Mouse (Mus musculus) bone marrow macrophage, adult 2 months (primary cell): ENCODE results near the gene Sun2. TPM values are rescaled to one million over a fixed set of nuclear protein-coding genes. Genes with fewer than 3 reads are reported as not detected.

Experiments used
- H3K27ac ChIP-seq: 2 replicates; pipeline ENCODE4 v1.5.1; 2012; ENCODE audit warnings: low read depth, low read length; ENCODE audit not compliant: insufficient read depth
- H3K4me1 ChIP-seq: 2 replicates; pipeline ENCODE4 v1.6.1; 2012; ENCODE audit warnings: low read length; ENCODE audit not compliant: control insufficient read depth, insufficient read depth
- H3K4me3 ChIP-seq: 2 replicates; pipeline ENCODE4 v1.5.1; 2012; ENCODE audit warnings: mild to moderate bottlenecking, low read length, moderate library complexity; ENCODE audit not compliant: insufficient read depth
- CTCF ChIP-seq: IDR thresholded peaks from 2 replicates; pipeline ENCODE4 v1.5.1; 2012; ENCODE audit warnings: low read depth, mild to moderate bottlenecking, low read length, moderate library complexity
- POLR2A ChIP-seq: IDR thresholded peaks from 2 replicates; pipeline ENCODE4 v1.6.1; 2012; ENCODE audit warnings: mild to moderate bottlenecking, low read depth, low read length, borderline replicate concordance
- polyA plus RNA-seq: library from polyadenylated mRNA; stranded (reverse); fragments of >200 nt; gene quantifications from 2 replicates; pipeline ENCODE4 v1.2.4, GENCODE M21; 2012; ENCODE audit not compliant: missing spikeins, insufficient read depth, insufficient read length

Gene Sun2
- polyA plus RNA-seq, 1 experiment = 63.2 TPM

GRCm38 (mm10) chr15:79681973-79682372 lies 60.4 kb downstream of the Sun2 start:
- Histone ChIP-seq H3K4me1 (peaks cover 33% of the 10 kb centered on the region), H3K27ac (no peak overlapping the region)
- no peak for TF ChIP-seq POLR2A
- no peak for TF ChIP-seq CTCF

GRCm38 (mm10) chr15:79677936-79678335 lies 64.4 kb downstream of the Sun2 start:
- Histone ChIP-seq H3K4me3 (no peak overlapping the region), H3K4me1 (peaks cover 15% of the 10 kb centered on the region), H3K27ac (no peak overlapping the region)
- TF ChIP-seq CTCF (no peak), POLR2A (no peak)

More at GRCm38 (mm10) chr15:79681973-79682372, 60.4 kb downstream of the Sun2 start:
- H3K4me3 ChIP-seq = no peak overlapping the region

Other genes with a start within 250 kb of the Sun2 start
- gene Kcnj4, start 237.3 kb downstream of the Sun2 start, polyA plus RNA-seq = not detected in 2 replicates
- gene Kdelr3, start 226.1 kb downstream of the Sun2 start, polyA plus RNA-seq = not detected in 2 replicates
- 212 and 228 TPM in 2 replicates for gene Ddx17, start 195.8 kb downstream of the Sun2 start, polyA plus RNA-seq
- gene Dmc1, start 137.4 kb downstream of the Sun2 start, polyA plus RNA-seq = 0.86 TPM in 1 of 2 replicates, not detected in the other
- gene Fam227a, start 83.6 kb downstream of the Sun2 start, polyA plus RNA-seq = 2.2 and 2.6 TPM in 2 replicates
- 12.5 and 14.7 TPM in 2 replicates for gene Cby1, start 83.3 kb downstream of the Sun2 start, polyA plus RNA-seq
- gene Tomm22, start 71.7 kb downstream of the Sun2 start, polyA plus RNA-seq = 129 and 135 TPM in 2 replicates
- gene Josd1, start 54.6 kb downstream of the Sun2 start, polyA plus RNA-seq = 20.2 and 21.0 TPM in 2 replicates
- gene Gtpbp1, start 51.7 kb downstream of the Sun2 start, polyA plus RNA-seq = 27.1 and 32.7 TPM in 2 replicates
- 23.9 and 26.0 TPM in 2 replicates for gene Dnal4, start 35.3 kb upstream of the Sun2 start, polyA plus RNA-seq
- 3.1 and 4.5 TPM in 2 replicates for gene Nptxr, start 62.2 kb upstream of the Sun2 start, polyA plus RNA-seq
- gene Npcd, start 91.7 kb upstream of the Sun2 start, polyA plus RNA-seq = not detected in 2 replicates
- 7.4 and 7.9 TPM in 2 replicates for gene Cbx6, start 92.2 kb upstream of the Sun2 start, polyA plus RNA-seq
- 179 and 198 TPM in 2 replicates for gene Apobec3, start 149.1 kb upstream of the Sun2 start, polyA plus RNA-seq
- 18.5 and 32.9 TPM in 2 replicates for gene Cbx7, start 228.6 kb upstream of the Sun2 start, polyA plus RNA-seq